Mouse (Mus musculus) R1 (cell line): ENCODE data around the gene Ptprm.

Source experiments
- DNase-seq: peaks from one replicate; pipeline ENCODE4 v3.0.0-alpha.2; 2018; ENCODE audit warnings: low read depth, low spot score

Ptprm gene

GRCm38 (mm10) chr17:67138981-67139380 lies 215.3 kb downstream of the Ptprm start:
- peak; percentile 57 for DNase-seq

- no peak for DNase-seq
Measured at GRCm38 (mm10) chr17:67136876-67137275, 217.4 kb downstream of the Ptprm start.

GRCm38 (mm10) chr17:67136421-67136820 lies 217.8 kb downstream of the Ptprm start:
- no peak for DNase-seq

- DNase-seq = no peak
Measured at GRCm38 (mm10) chr17:67134235-67134634, 220.0 kb downstream of the Ptprm start.

- DNase-seq = no peak
Measured at GRCm38 (mm10) chr17:67133440-67134103, 220.7 kb downstream of the Ptprm start.

- no peak for DNase-seq
Measured at GRCm38 (mm10) chr17:67133026-67133425, 221.2 kb downstream of the Ptprm start.

- no peak for DNase-seq
Measured at GRCm38 (mm10) chr17:67127530-67127929, 226.7 kb downstream of the Ptprm start.

GRCm38 (mm10) chr17:67125596-67125995 lies 228.7 kb downstream of the Ptprm start:
- no peak for DNase-seq

GRCm38 (mm10) chr17:67124294-67124693 lies 230.0 kb downstream of the Ptprm start:
- DNase-seq = no peak

- no peak for DNase-seq
Measured at GRCm38 (mm10) chr17:67123722-67124121, 230.5 kb downstream of the Ptprm start.

- no peak for DNase-seq
Measured at GRCm38 (mm10) chr17:67120863-67121262, 233.4 kb downstream of the Ptprm start.

GRCm38 (mm10) chr17:67118676-67119340 lies 235.4 kb downstream of the Ptprm start:
- no peak for DNase-seq

- no peak for DNase-seq
Measured at GRCm38 (mm10) chr17:67114842-67115241, 239.4 kb downstream of the Ptprm start.

- DNase-seq = no peak
Measured at GRCm38 (mm10) chr17:67112679-67113078, 241.6 kb downstream of the Ptprm start.

GRCm38 (mm10) chr17:67106176-67106575 lies 248.1 kb downstream of the Ptprm start:
- DNase-seq = no peak

GRCm38 (mm10) chr17:67102051-67102450 lies 252.2 kb downstream of the Ptprm start:
- DNase-seq = no peak

GRCm38 (mm10) chr17:67090997-67091396 lies 263.3 kb downstream of the Ptprm start:
- no peak for DNase-seq

- no peak for DNase-seq
Measured at GRCm38 (mm10) chr17:67090153-67090552, 264.1 kb downstream of the Ptprm start.

- DNase-seq = no peak
Measured at GRCm38 (mm10) chr17:67089611-67090010, 264.6 kb downstream of the Ptprm start.

- DNase-seq = peak; percentile 63
Measured at GRCm38 (mm10) chr17:67087585-67087984, 266.7 kb downstream of the Ptprm start.

- DNase-seq = no peak
Measured at GRCm38 (mm10) chr17:67086811-67087210, 267.4 kb downstream of the Ptprm start.

GRCm38 (mm10) chr17:67084501-67084900 lies 269.8 kb downstream of the Ptprm start:
- no peak for DNase-seq

- DNase-seq = no peak
Measured at GRCm38 (mm10) chr17:67084093-67084492, 270.2 kb downstream of the Ptprm start.
